Mouse (Mus musculus) layer of hippocampus, postnatal 14 days (tissue): ENCODE data around the gene Rbpj. TPM values are rescaled to one million over a fixed set of nuclear protein-coding genes. Genes with fewer than 3 reads are reported as not detected.
A peak's percentile ranks its signal among the peaks of the same experiment; 100 is the strongest.
"Not testable (repeated sequence)": the region's sequence is repeated elsewhere in the genome, so short reads cannot be mapped to it uniquely, and the experiment has no call there.

ENCODE experiments used
- DNase-seq, 2 experiments: peaks; one replicate each; pipeline ENCODE4 v3.0.0; 2021 to 2022; ENCODE audit warnings: low spot score in 2 of 2, mixed read lengths in 1 of 2
- total RNA-seq, 2 experiments: library from RNA; stranded (reverse); gene quantifications; 2 replicates each; pipeline ENCODE4 v1.2.3; 2021

Rbpj gene
- total RNA-seq, 2 experiments from 2014 or later = 26.9 to 29.3 TPM

GRCm38 (mm10) chr5:53668021-53668420, 202.1 kb downstream of the Rbpj start:
- DNase-seq = no peak

- no peak for DNase-seq
Observed at GRCm38 (mm10) chr5:53670321-53670938, 204.5 kb downstream of the Rbpj start.

GRCm38 (mm10) chr5:53671507-53671906, 205.6 kb downstream of the Rbpj start:
- no peak for DNase-seq

- peak; percentile 53 to 78 for DNase-seq
Observed at GRCm38 (mm10) chr5:53672352-53672751, 206.4 kb downstream of the Rbpj start.

GRCm38 (mm10) chr5:53673493-53674150, 207.7 kb downstream of the Rbpj start:
- DNase-seq = not testable (repeated sequence)

- no peak for DNase-seq
Observed at GRCm38 (mm10) chr5:53676671-53677070, 210.7 kb downstream of the Rbpj start.

- DNase-seq = no peak
Observed at GRCm38 (mm10) chr5:53678036-53678767, 212.2 kb downstream of the Rbpj start.

- DNase-seq = no peak
Observed at GRCm38 (mm10) chr5:53679651-53680050, 213.7 kb downstream of the Rbpj start.

- DNase-seq = no peak
Observed at GRCm38 (mm10) chr5:53683916-53684315, 218.0 kb downstream of the Rbpj start.

- DNase-seq = no peak
Observed at GRCm38 (mm10) chr5:53684417-53684816, 218.5 kb downstream of the Rbpj start.

GRCm38 (mm10) chr5:53685623-53686022, 219.7 kb downstream of the Rbpj start:
- no peak for DNase-seq

GRCm38 (mm10) chr5:53686379-53686778, 220.4 kb downstream of the Rbpj start:
- DNase-seq = no peak

- DNase-seq = no peak
Observed at GRCm38 (mm10) chr5:53688326-53688725, 222.4 kb downstream of the Rbpj start.

- peak in 1 of 2 experiments; percentile 48 for DNase-seq
Observed at GRCm38 (mm10) chr5:53691577-53691976, 225.6 kb downstream of the Rbpj start.

- DNase-seq = no peak
Observed at GRCm38 (mm10) chr5:53692100-53692499, 226.1 kb downstream of the Rbpj start.

GRCm38 (mm10) chr5:53692662-53693061, 226.7 kb downstream of the Rbpj start:
- DNase-seq = no peak

GRCm38 (mm10) chr5:53696701-53697100, 230.7 kb downstream of the Rbpj start:
- no peak for DNase-seq

- DNase-seq = no peak
Observed at GRCm38 (mm10) chr5:53697794-53698193, 231.8 kb downstream of the Rbpj start.

- DNase-seq = peak; percentile 44 to 49
Observed at GRCm38 (mm10) chr5:53702686-53703085, 236.7 kb downstream of the Rbpj start.
